Mouse (Mus musculus) C2C12 (cell line): Measurements from ENCODE around the gene Epas1. TPM values are rescaled to one million over a fixed set of nuclear protein-coding genes. Genes with fewer than 3 reads are reported as not detected.

ENCODE experiments used
- H3K27me3 ChIP-seq: one replicate; pipeline ENCODE4 v1.6.1; 2011; ENCODE audit not compliant: control insufficient read depth, insufficient read depth, insufficient read length
- H3K36me3 ChIP-seq: one replicate; pipeline ENCODE4 v1.6.1; 2011; ENCODE audit not compliant: control insufficient read depth, insufficient read depth
- H3K4me3 ChIP-seq: one replicate; pipeline ENCODE4 v1.5.1; 2011; ENCODE audit warnings: mild to moderate bottlenecking, control low read depth; ENCODE audit not compliant: poor library complexity, insufficient read depth, severe bottlenecking
- H3K79me2 ChIP-seq: one replicate; pipeline ENCODE4 v1.6.1; 2011; ENCODE audit not compliant: control insufficient read depth, insufficient read depth
- H3K79me3 ChIP-seq: one replicate; pipeline ENCODE4 v1.6.1; 2011; ENCODE audit warnings: low read depth, control low read depth
- H3ac ChIP-seq: one replicate; pipeline ENCODE3; 2011; ENCODE audit warnings: low read depth; ENCODE audit not compliant: control insufficient read depth, insufficient read length
- CEBPB ChIP-seq: IDR thresholded peaks from one replicate; pipeline ENCODE4 v1.6.1; 2011; ENCODE audit warnings: low read depth, mild to moderate bottlenecking, control low read depth, moderate library complexity
- CTCF ChIP-seq: IDR thresholded peaks from one replicate; pipeline ENCODE4 v1.5.1; 2011; ENCODE audit not compliant: control insufficient read depth, insufficient read depth, insufficient read length
- FOSL1 ChIP-seq: IDR thresholded peaks from one replicate; pipeline ENCODE4 v1.8.0; 2011; ENCODE audit warnings: mild to moderate bottlenecking, low read length; ENCODE audit not compliant: poor library complexity, insufficient read depth, severe bottlenecking
- MAX ChIP-seq: IDR thresholded peaks from one replicate; pipeline ENCODE4 v1.6.1; 2011; ENCODE audit warnings: mild to moderate bottlenecking, control low read depth
- MYOD1 ChIP-seq: IDR thresholded peaks from one replicate; pipeline ENCODE4 v1.6.1; 2011; ENCODE audit warnings: low read depth; ENCODE audit not compliant: control insufficient read depth, insufficient read length
- MYOG ChIP-seq: IDR thresholded peaks from one replicate; pipeline ENCODE4 v1.6.1; 2011; ENCODE audit not compliant: control insufficient read depth, insufficient read length; ENCODE audit errors: extremely low read depth
- USF1 ChIP-seq: IDR thresholded peaks from one replicate; pipeline ENCODE4 v1.6.1; 2011; ENCODE audit warnings: low read depth, mild to moderate bottlenecking, control low read depth, moderate library complexity
- polyA plus RNA-seq: library from polyadenylated mRNA; unstranded; fragments of >200 nt; fragmentation: generic; extraction: Trizol; gene quantifications from one replicate; pipeline ENCODE4 v1.2.1, GENCODE M21; 2012; ENCODE audit warnings: missing spikeins

The Epas1 gene
- polyA plus RNA-seq, 1 experiment, result 0.05 TPM

GRCm38 (mm10) chr17:86877747-86878146, 124.2 kb downstream of the Epas1 start:
- no peak overlapping the region for H3ac ChIP-seq
- no peaks in the 10 kb centered on the region for H3K27me3 ChIP-seq
- TF ChIP-seq MAX (no peak), MYOG (no peak), CTCF (no peak), CEBPB (no peak), MYOD1 (no peak), FOSL1 (no peak), USF1 (no peak)
- no peaks in the 10 kb centered on the region for H3K79me3 ChIP-seq
- H3K79me2 ChIP-seq, result no peaks in the 10 kb centered on the region
- H3K4me3 ChIP-seq, result no peak overlapping the region
- no peaks in the 10 kb centered on the region for H3K36me3 ChIP-seq

- TF ChIP-seq CTCF (no peak), CEBPB (no peak), FOSL1 (no peak), MAX (no peak), MYOG (no peak)
- no peaks in the 10 kb centered on the region for H3K79me2 ChIP-seq
- no peaks in the 10 kb centered on the region for H3K36me3 ChIP-seq
- no peak overlapping the region for H3ac ChIP-seq
- peaks cover 5% of the 10 kb centered on the region for H3K27me3 ChIP-seq
- H3K4me3 ChIP-seq, result no peak overlapping the region
- no peaks in the 10 kb centered on the region for H3K79me3 ChIP-seq
Observed at GRCm38 (mm10) chr17:86880056-86880455, 126.6 kb downstream of the Epas1 start.

- Histone ChIP-seq H3ac (no peak overlapping the region), H3K27me3 (peaks cover 5% of the 10 kb centered on the region), H3K79me3 (no peaks in the 10 kb centered on the region), H3K36me3 (no peaks in the 10 kb centered on the region), H3K4me3 (no peak overlapping the region), H3K79me2 (no peaks in the 10 kb centered on the region)
- no peak for TF ChIP-seq FOSL1
- no peak for TF ChIP-seq USF1
- TF ChIP-seq CEBPB, result no peak
- no peak for TF ChIP-seq CTCF
- no peak for TF ChIP-seq MYOG
- TF ChIP-seq MAX, result no peak
- no peak for TF ChIP-seq MYOD1
Observed at GRCm38 (mm10) chr17:86880461-86881044, 127.1 kb downstream of the Epas1 start.

Other genes starting within 250 kb of the Epas1 start
- gene Gm10309, start 248.5 kb upstream of the Epas1 start, polyA plus RNA-seq, result 0.01 TPM
- gene Tmem247, start 163.6 kb downstream of the Epas1 start, polyA plus RNA-seq, result not detected
- not detected for gene Atp6v1e2, start 194.2 kb downstream of the Epas1 start, polyA plus RNA-seq
- gene Rhoq, start 209.4 kb downstream of the Epas1 start, polyA plus RNA-seq, result 10.5 TPM